Mouse (Mus musculus): ENCODE data around the gene Mecom.

GRCm38 (mm10) chr3:30258421-30258820 is 289.4 kb downstream of the Mecom start:
- TF ChIP-seq HCFC1 (IDR thresholded peaks at IDR 0.05; ENCODE audit: borderline replicate concordance, insufficient read depth, low read length) (no peak), ZNF384 (IDR thresholded peaks at IDR 0.05; ENCODE audit: low read depth, low read length) (no peak), CHD2 (IDR thresholded peaks at IDR 0.05; ENCODE audit: low read depth, low read length) (no peak)
